Mouse (Mus musculus): ENCODE results near the gene Plcd1. TPM values are rescaled to one million over a fixed set of nuclear protein-coding genes. Genes with fewer than 3 reads are reported as not detected.

Plcd1 gene
- total RNA-seq, 2 experiments from 2014 or later = 16.3 to 20.1 TPM

DNA sequence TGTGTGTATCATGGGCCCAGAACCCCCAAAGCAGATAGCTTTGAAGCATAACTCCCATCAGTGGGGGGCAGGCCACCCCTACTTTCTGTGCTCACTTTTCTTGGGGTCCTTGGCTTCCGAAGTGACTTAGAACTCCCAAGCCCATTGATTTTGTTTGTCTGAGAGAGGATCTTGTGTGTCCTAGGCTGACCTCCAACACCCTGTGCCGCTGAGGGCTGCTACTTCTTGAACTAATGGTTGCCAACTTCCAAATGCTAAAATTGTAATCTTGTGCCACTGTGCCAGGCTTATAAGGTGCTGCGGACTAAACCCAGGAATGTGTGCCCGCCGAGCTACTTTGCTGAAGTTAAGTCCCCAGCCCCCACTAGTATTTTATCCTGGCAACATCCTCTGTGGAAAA, 2.8 kb downstream of the Plcd1 start:
- DNase-seq = no peak

DNA sequence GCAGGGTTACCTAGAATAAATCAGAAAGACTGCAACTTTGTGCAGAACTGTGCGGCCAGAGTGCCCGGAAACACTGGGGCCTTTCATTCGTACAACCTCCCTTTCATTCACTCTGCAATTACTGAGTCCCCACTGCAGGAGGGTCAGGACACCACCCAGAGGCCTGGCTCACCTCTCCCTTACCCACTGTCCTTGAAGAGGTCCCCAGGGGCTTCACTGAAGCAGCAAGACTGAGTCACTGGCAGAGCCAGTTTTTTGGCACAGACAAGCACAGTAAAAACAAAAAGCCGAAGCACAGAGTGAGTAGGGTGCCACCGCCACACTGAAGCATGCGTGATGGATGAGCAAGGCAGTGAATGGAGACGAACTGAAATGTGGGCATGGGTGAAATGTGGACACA, 3.9 kb downstream of the Plcd1 start:
- DNase-seq = no peak

DNA sequence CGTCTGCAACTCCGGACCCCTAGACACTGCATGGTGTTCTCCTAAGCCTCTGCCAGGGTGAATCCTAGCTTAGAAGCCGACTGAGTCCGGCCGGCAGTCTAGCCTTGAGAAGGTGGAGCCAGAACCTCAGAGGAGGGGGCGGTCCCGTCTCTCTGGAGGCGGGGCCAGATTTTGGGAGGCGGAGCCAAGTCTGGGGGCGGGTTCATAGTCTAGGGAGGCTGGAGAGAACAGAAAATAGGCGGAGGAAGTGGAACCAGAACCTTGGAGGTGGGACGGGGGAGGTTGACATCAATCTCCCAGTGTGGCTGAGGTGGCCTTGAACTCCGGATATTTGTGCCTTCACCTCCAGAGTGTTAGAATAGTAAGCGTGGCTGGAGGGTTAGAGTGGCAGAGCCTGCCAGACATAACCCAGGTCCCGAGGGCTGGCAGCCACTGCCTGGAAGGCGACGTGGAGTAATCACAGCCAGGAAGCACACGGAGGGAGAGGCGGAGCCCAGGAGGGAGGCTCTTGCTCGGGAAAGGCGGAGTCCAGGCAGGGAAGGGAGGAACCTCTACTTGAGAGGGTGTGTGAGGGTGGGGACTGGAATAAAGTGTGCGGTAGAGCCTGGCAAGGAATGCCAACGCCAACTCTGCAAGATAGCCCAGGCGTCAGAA, 5.0 kb downstream of the Plcd1 start:
- DNase-seq = peak; percentile 93

DNA sequence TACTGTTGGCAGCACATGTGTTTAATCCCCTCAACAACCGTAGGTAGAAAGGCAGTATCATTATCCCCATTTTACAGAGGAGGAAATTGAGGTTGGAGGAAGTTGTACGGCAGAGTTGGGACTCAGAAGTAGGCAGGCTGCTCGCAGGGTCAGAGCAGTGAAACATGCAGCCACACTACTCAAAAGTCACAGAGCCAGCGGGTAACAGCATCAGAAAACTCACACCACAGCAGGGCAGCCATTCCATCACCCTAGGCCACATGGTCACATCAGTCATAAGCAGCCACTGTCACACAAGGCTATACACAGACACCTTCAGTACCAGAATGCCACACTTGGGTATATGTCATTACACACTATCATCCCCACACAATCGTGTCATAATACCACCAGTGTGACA, 6.0 kb downstream of the Plcd1 start:
- no peak for DNase-seq

DNA sequence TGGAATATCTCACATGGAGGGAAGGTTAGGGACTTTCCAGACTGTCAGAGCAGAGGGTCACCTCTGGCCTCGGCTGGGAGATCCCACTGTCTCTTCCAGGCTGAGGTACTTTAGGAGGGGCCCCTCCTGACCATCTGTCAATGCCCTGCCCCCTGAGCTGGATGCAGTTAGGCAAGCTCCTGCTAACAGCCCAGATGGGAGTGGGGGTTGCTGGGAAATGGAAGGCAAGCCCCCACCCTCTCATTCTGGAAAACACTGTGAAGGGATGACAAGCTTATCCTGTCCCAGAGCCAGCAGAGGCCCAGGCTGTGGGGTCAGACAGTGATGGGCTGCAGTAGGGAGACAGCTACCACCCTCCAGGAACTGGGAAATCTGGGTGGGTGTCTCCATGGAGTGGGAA, 6.9 kb downstream of the Plcd1 start:
- no peak for DNase-seq

DNA sequence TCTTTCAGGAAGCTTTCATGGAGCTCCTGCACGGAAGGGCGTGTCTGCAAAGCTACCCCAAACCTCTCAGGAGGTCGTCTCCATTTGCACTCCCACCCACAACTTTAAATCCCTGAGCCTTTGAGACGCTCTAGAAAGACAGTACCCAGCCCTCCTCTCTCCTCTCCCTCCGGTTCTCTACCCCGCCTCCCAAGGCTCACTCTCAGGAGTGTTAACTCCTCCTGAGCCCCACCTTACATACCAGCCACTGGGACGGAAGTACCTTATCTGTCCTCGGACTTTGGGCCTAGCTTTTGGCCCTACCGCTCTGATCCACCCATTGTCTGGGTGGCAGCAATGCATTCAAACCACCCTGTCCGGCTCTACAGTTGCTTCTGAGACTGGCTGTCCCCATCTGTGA, 9.3 kb downstream of the Plcd1 start:
- no peak for DNase-seq

DNA sequence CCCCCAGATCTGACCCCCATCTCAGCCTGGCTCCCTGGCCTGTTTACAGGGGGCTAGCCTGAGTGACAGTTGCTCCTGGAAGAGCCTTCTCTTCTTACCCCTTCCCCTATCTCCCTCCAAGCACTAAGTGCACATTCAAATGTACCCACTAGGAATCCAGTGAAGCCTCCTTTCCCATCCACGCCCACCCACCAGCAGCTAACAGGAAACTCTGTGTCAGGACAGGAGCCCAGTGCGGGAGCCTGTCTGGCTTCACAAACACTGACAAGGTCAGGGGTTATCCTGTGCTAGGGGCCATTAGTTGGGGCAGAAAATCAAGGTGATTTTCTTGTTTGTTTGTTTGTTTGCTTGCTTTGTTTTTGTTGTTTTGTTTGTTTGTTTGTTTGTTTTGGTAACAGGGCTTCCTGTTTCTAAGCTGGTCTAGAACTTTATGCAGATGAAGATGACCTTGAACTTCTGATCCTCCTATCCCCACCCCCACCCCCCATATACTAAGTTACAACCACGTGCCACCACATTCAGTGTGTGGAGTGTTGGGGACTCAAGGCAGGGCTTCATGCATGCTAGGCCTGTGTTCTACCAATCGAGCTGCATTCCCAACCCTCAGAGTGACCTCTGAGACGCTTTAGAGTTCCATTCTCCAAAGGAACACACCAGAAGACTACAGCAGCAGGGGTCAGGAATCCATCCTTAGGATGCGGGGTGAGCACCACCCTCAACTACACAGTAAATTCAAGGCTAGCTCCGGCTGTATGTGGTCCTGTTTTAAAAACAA, 10.5 kb downstream of the Plcd1 start:
- DNase-seq = no peak

DNA sequence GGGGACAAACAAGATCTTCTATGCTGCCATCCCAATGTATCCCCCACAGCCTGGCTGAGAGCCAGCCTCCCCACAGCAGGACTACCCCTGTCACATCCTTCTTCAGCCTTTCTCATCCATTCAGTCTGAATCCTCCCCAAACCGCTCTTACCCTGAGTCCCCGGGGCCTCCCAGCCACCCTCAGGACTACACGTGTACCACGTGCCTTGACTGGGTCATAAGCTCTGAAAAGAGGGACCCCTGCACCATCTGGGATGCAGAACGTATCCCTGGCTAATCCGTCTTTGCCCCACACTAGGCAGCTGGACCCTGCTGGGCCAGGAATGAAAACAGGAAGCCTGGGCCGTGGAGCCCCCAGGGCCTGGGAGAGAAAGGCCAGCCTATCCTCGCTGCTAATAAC, 11.3 kb downstream of the Plcd1 start:
- no peak for DNase-seq

DNA sequence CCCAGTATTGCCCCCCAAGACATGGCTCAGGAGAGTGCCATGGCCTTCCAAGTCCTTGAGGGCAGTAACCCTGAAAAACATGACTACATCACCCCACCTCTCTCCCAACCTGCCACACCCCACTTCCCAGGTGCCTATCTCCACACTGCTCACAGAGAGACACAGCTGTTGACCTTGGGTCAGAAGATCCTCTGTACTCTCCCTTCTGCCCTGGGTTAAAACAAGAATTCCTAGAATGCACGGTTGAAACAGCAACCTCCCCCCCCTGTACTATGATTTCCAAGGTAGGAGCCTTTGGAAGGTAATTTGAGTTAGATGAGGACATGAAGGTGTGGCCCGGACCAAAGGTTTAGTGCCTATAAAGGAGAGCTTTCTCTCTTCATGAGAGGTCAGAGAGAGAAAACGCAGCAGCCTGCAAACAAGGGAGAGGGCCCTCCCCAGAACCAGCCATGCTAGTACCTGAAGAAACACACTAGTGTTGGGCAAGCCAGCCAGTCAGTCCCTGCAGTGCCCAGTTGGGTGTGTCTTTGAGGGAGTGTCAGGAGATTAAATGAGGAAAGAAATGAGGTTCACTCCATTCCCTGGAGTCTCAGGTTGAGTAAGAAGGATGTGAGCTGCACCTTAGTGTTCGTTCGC, 13.1 kb downstream of the Plcd1 start:
- no peak for DNase-seq

DNA sequence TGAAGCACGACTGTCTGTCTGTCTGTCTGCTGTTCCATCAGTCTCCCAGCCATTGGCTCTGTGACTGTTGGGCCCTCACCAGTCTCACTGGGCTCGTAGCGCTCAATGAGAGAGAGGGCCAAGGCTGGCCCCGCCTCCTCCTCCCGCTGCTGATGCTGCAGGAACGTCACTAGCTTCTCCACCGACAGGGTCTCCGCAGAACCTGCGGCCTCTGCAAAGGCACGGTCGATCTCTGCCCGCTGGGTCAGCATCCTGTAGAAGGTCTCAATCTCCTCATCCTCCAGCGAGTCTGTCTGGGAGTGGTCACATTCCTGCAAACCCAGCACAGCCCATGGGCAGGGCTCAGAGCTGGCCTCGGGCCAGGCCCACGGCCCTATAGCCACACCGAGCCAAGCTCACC, 17.6 kb downstream of the Plcd1 start:
- no peak for DNase-seq

DNA sequence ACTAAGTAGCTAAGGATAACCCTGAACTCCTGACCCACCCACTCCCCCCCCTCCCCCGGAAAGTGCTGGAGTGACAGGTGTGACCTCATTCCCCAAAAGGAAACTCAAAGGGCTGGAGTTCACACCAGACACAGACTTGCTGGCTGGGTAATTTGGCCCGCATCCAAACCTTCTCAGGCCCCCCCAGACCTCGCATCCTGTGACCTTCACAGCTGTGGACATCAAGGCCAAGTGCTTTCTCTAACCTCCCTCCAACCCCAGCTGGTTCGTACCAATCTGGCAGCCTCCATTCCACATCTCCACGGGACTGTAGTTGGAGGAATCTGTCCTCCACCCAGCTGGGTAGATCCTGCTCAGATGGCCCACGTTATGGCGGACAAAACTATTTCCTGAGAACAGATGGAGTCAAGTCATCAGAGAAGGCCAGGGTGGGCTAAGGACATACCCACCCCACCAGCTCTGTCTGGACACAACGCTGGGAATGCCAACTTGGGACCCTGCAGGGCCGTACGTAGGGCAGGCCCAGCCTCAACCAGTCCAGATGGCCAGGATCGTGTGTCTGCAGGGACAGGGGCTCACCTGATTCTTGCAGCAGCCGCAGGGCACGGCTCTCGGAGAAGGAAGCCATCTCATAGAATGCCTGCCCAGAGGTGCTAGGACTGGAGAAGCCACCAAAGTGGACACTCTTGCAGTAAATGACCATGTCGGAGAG, 20.0 kb downstream of the Plcd1 start:
- peak; percentile 58 for DNase-seq

DNA sequence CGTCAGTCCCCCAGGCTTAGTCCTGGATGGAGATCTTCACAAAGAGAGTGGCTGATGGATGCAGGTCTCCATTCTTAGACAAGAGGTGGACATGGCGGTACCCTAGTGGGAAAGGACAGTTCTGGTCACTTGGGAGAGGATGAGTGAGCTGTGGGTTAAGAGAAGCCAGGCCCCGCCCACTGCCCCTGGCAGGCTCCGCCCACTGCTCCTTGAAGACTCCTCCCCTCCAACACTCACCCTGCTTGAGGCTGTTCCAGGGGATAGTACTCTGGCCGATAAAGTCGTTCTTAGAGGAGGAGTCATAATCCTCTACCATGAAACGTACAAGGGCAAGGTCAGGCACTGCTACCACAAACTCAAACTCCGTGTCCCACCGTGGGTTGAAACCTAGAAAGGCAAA, 21.5 kb downstream of the Plcd1 start:
- peak; percentile 9 for DNase-seq

DNA sequence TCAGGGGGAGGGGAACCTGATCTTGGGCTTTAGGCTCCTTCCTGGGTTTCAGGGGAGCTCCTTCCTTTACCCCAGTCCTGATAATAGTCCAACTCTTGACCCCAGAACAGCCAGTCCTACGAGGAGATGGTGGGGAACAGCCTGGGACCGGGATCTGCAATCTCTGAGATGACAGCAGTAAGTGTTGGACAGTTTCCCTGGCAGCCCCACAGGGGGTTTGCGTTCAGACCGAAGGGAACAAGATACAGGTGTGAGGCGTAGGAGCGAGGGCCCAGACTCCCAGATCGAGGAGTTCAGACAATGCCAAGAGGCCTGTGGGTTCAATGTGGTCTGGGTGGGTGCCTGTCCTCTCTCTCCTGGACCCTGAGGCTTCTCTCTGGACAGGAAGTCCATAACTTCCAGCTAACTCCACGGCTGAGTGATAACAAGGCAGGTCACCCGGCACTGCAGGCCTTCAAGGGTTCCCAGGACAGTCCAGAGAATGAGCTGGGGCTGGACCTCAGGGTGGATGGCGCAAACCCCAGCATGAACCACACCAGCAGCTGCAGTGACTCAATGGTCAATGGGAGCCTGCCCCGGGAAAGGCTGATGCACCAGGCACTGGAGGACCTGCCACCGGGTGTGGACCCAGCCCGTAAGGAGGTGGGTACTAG, 23.0 kb downstream of the Plcd1 start:
- no peak for DNase-seq

DNA sequence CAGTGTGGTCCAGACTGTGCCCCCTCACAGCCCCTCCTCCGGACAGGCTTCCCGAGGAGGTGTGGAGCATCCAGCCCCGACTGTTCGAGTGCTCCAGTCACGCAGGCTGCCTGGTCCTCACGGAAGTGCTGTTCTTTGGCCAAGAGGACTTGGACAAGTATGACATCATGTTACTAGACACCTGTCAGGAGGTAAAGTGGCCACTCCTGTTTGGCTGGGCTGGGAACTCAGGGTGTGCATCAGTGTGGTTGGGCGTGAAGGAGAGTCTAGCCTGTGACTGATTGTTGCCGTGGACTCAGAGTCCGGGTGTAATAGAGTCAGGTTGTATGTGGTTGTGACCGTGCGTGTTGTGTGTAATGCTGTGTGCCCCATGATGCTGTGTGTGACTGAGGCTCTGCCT, 25.0 kb downstream of the Plcd1 start:
- DNase-seq = no peak

DNA sequence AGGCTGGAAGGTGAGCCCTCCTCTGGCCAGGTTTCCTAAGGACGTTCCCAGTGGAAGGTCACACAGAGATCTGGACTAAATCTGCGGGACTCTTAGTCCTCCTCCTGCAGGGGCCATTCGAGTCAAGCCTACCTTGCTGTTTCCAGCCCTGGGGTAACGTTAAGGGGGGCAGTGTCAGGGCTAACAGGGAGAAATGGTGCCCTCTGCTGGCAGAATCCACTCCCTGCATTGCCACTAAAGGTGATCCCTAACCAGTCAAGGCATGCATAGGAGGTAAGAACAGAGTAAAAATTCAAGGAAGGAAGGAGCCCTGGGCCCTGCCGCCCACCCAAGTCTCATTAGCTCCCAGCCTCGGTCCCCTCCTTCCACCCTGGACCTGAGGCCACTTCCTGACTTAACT, 25.7 kb downstream of the Plcd1 start:
- DNase-seq = peak; percentile 89

DNA sequence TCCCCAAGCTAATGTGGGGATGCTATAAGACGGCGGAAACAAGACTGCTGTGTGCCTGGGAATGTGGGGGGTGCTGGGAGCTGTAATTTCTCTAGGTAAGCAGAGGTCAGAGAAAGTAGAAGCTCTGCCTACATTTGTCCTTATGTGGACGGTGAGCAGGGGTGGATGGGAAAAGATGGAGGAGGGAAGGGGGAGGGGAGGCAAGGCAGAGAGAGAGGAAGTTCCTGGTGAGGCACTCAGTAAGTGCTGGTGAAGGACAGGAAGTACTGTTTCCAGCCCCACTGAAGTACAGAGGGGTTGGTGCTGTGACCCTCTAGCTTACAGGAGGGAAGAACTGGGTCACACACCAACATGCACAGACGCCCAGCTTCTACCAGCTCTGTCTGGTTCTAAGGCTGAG, 29.0 kb downstream of the Plcd1 start:
- no peak for DNase-seq

DNA sequence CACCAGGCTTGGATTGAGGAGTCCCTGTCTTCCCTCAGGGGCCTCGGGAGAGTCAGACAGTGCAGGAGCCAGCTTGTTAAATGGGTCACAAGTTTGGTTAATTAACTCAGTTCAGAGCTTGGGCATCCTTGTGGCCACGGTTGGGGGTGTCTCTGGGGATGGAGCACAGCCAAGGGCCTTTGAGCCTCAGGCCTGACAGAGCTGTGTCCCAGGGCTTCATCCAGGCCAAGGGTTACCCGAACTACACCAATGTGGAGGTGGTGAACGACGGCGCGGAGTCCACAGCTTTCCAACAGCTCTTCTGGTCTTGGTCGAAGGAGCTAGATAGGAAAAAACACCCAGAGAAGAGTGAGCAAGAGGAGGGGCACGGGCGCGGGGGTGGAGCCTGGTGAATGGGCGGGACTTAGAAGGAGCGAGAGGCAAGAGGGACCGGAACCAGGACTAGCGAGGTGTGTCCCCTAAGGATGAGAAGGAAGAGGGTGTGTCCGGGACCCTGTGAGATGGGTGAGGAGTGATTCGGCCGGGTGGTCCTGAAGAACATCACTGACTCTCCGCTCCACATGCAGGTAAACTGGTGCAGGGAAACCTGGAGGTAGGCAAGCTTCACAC, 30.2 kb downstream of the Plcd1 start:
- no peak for DNase-seq

DNA sequence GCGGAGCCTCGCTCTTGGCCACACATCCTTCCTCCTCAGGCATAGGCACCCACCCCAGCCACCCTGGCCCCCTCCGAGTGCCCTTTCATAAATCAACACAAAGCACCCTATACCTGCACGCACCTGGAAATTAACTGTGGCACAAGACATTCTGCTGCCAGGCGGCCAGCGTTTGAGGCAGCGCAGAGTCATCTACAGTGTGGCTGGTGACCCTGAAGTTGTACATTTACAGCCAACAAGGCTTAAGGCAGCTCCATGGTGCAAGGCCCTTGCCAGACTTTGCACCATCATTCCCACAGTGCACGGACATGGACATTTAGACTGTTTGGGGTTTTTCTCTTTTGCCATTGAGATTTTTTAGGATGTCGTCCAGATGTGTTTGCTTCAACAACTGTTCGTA, 32.6 kb downstream of the Plcd1 start:
- no peak for DNase-seq

DNA sequence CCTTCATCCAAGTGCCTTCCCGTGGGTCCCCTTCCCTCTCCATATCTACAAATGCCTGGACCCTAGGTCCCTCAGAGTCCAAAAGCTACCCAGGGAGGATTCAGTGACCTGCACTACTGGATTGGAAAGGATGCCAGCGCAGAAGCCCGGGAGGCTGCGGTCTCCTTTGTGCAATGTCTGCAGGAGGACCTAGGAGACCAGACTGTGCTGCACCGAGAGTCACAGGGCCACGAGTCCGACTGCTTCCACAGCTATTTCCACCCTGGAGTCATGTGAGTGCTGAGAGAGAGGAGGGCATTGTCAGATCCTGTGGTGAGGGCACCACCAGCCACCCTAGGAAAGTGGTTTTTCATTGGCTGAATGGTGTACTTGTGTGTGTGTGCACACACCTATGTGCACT, 35.1 kb downstream of the Plcd1 start:
- DNase-seq = no peak

DNA sequence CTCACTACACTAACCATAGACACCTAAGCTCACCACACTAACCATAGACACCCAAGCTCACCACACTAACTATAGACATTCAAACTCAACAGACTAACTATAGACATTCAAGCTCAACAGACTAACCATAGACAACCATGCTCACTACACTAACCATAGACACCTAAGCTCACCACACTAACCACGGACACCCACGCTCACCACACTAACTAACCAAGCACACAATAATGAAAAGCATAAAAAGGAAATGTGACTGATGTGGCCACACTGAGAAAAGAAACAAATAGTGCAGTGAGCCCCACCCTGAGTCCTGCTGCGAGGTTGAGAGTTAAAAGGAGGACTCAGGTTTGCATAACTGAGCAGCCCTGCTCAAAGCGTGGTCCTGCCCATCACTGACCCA, 38.0 kb downstream of the Plcd1 start:
- DNase-seq = no peak

DNA sequence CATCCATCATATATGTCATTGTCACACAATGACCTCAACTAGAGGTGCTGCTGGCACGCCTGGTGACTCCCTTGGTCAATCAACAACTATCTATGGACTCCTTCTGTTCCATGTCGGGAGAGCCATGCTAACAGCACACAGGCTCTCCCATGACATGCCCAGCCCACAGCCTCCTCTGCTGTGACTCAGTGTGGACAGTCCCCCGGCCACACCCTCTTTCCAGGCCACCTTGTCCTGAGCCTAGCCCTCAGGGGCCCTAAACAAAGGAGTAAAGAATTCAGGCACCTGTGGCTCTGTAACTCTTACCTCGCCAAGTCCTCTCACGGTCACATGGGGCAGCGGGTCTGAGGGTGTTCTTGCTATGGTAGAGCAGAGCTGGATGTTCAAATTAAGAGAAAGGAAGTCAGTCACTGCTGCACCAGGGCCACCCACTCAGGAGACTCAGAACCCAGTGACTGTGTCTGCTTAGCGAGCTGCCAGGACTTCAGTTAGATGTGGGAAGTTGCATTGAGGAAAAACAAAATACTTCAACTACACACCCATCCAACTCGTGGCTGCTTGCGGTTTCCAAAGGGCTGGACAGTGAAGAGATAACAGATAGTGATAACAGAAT, 39.2 kb downstream of the Plcd1 start:
- no peak for DNase-seq
